Mouse (Mus musculus) right cerebral cortex, adult 18-20 months (tissue): Measurements from ENCODE around the gene Hsdl2.
"Not testable (repeated sequence)": the region's sequence is repeated elsewhere in the genome, so short reads cannot be mapped to it uniquely, and the experiment has no call there.

ENCODE experiments used
- DNase-seq: peaks from one replicate; pipeline ENCODE4 v3.0.0; 2022; ENCODE audit warnings: mixed read lengths

Hsdl2 gene

DNA sequence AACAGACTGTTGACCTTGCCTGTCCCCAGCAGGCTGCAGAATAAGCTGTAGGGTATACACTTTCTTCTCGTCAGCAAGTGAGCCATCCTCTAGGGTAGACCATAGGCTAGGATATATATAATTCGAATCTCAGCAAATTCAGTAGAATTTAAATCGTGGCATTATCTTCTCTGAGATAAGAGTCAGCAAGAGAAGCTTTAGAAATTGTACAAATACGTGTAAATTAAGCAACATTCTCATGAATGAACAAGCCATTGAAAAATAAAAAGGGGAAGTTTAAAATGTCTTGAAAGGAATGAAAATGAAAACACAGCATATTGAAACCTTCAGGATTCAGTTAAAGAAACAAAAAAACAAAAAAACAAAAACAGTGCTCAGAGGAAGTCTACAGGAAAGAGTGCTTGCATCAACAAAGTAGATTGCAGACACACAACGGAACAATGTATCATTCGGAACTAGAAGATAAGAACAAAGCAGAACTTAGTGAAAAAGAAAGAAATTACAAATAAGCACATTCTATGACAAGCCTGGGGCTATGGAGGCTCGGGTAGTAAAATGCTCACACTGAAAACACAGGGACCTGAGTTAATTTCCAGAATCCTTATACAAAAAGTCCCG, 15.7 kb upstream of the Hsdl2 start:
- DNase-seq: no peak

DNA sequence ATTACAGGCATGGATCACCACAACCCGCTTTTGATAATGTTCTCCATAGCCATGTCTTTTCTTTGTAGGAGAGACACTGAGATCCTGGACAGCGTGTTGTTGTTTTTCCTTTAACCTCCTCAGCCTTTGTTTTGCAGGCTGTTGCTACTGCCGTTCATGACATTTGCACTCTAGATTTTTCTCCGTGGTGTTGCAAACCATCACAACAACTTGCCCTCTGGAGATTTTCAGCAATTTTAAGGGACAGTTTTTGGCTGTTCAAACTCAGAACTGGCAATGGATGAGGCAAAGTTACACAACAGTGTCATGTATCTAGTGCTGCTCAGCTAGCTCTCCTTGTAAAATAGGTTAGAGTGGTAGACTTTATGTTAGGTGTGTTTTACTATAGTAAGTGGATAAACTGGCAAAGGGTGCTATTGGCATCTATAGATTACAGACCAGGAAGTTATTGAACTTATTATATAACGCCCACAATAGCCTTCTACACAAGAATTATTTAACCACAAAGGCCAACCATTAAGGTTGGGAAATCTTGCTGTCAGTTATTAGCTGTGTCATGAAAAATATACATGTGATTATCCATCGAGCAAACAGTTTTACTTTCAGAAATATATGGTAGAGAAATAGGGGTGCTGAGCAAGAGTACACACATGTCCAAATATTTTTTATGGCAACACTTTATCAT, 13.6 kb upstream of the Hsdl2 start:
- DNase-seq: no peak

- DNase-seq: peak; percentile 81
Observed at GRCm38 (mm10) chr4:59569538-59569937, 11.8 kb upstream of the Hsdl2 start.

DNA sequence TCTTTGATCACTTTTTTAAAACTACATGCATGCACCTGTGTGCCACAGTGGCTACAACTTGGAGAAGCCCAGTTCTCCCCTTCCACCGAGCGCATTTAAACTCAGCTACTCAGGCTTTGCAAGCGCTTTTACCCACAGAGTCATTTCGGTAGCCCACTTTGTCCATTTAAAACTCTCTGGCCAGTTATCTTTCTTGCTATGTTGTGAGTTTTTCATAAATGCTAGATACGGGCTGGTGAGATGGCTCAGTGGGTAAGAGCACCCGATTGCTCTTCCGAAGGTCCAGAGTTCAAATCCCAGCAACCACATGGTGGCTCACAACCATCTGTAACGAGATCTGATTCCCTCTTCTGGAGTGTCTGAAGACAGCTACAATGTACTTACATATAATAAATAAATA, 10.8 kb upstream of the Hsdl2 start:
- not testable (repeated sequence) for DNase-seq

GRCm38 (mm10) chr4:59572521-59573118, 8.7 kb upstream of the Hsdl2 start:
- DNase-seq: no peak

DNA sequence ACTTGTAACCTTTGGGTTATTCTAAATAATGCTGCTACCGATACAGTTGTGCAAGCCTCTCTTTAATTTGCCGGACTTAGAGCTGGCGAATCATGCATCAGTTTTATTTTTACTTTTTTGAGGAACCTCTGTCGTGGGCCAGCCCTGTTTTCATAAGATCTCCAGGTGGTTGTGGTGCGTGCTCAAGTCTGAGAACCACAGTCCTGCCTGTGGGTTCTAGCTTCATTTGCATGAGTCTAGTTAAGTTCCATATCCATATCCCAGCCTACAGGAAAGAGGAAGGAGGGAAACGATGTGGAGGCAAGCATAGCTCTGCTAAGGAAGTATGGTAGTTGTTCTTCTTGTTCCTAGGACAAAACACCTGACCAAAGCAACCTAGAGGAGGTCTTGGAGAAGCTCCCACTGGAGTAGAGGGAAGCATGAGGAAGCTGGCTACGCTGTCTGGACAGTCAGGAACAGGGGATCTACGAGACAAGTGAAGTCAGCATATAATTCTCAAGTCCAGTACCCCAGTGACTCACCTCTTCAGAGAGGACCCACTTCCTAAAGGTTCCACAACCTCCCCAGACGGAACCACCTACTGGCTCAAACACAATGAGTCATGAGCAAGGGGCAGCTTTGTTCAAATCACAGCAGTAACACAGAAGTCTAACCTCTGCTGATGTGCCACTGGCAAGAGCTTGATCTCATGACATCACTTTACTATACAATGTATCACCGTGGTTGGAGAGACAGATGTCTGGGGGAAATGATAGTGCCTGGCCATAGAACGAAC, 6.0 kb upstream of the Hsdl2 start:
- no peak for DNase-seq

- DNase-seq: peak; percentile 26
Observed at GRCm38 (mm10) chr4:59580495-59581281, 675 bp upstream of the Hsdl2 start.

GRCm38 (mm10) chr4:59582186-59582585, 823 bp downstream of the Hsdl2 start:
- no peak for DNase-seq

- no peak for DNase-seq
Observed at GRCm38 (mm10) chr4:59585097-59585496, 3.7 kb downstream of the Hsdl2 start.

GRCm38 (mm10) chr4:59587215-59587871, 6.0 kb downstream of the Hsdl2 start:
- DNase-seq: no peak

GRCm38 (mm10) chr4:59587872-59588226, 6.5 kb downstream of the Hsdl2 start:
- DNase-seq: no peak

GRCm38 (mm10) chr4:59594614-59595013, 13.3 kb downstream of the Hsdl2 start:
- no peak for DNase-seq

- no peak for DNase-seq
Observed at GRCm38 (mm10) chr4:59596556-59596955, 15.2 kb downstream of the Hsdl2 start.

GRCm38 (mm10) chr4:59602704-59603103, 21.3 kb downstream of the Hsdl2 start:
- DNase-seq: no peak

DNA sequence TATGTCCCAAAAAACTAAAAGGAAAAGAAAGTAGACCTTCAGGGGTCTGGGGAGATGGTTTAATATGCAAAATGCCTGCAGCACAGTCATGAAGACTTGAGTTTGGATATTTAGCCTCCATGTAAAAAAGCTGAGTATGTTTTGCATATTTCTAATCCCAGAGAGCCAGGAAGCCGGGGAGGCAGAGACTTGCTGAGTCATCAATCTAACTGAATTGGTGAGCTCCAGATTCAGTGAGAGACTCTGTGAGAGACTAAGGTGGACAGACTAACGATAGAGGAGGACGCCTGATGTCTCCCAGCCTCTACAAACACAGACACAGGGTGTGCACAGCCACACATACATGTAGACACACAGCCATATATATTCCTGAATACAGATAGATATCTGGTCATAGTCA, 23.5 kb downstream of the Hsdl2 start:
- no peak for DNase-seq

DNA sequence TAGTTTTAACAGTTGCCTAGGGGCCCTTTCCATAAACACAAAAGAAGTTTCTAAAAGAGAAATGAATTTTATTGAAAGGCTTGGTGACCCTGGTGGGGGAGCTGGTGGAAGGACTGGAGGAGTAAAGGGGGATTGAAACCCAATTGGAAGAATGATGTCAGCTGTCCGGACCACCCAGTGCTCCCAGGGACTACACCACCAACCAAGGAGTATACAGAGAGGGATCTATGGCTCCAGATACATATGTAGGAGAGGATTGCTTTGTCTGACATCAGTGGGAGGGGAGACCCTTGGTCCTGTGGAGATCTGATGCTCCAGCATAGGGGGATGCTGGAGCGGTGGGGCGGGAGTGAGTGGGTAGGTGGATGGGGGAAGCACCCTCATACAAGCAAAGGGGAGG, 24.1 kb downstream of the Hsdl2 start:
- no peak for DNase-seq

- no peak for DNase-seq
Observed at GRCm38 (mm10) chr4:59610411-59610810, 29.0 kb downstream of the Hsdl2 start.

DNA sequence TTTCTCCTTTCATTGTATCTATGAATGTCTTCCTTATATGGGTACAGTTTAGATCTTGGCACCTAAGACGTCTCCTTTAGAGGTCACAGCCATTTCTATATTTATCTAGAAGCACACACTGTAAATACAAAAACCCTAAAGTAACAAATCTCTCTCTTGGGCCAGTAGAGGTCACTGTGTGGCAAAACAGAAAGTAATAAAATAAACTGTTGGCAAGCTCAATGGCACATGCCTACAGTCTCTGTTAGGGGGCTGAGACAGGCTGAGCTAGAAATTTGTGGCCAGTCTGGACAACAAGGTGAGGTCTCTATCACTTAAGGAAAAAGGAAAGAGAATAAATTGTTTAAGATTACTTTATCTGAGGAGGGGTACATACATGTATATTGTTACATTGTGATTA, 33.6 kb downstream of the Hsdl2 start:
- DNase-seq: no peak

- DNase-seq: no peak
Observed at GRCm38 (mm10) chr4:59619611-59620245, 38.4 kb downstream of the Hsdl2 start.

DNA sequence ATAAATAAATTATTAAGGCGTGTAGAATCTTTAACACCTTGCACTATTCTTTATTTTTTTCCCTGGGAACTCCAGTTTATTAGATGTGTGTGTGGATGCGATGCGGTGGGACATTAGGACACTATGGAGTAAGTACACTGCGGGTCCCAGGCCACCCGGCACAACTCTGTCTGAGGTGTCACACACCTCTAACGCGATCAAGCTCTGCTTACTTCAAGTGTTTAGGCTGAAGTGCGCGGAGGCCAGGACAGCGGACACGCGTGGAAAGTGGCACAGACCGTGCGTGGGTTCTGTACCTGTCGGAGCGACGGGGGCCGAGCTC, 44.3 kb downstream of the Hsdl2 start:
- DNase-seq: no peak

GRCm38 (mm10) chr4:59625998-59626910, 44.9 kb downstream of the Hsdl2 start, which contains the start of gene E130308A19Rik:
Gene E130308A19Rik (plus strand): TSS chr4:59626211.
- peak; percentile 72 for DNase-seq
